In genomic region chr12:80407824-80408223, GRCm38 (mm10) we compare ENCODE assay signal across 10 mouse cellular contexts. TPM values are rescaled to one million over a fixed set of nuclear protein-coding genes. Genes with fewer than 3 reads are reported as not detected.
DNase-seq lines count a peak whose midpoint lies in the region; ATAC-seq and TF ChIP-seq lines count a peak whose summit lies in the region.
"Had no signal": no experiment of that assay in that cellular context is flagged by ENCODE, and none has a peak within 500 bp of the region (broad histone marks: within the 10 kb centered on the region; RNA-seq: fewer than 3 reads in every experiment).

No protein-coding gene starts in this region.

- 0 out of 2 replicates have a peak, but pooled peaks cover 3% of the 10 kb centered on the region for H3K4me1 ChIP-seq in E14TG2a.4 (replicated peaks; ENCODE audit: low read depth, low read length)
- no peaks in the 10 kb centered on the region for H3K4me1 ChIP-seq in embryonic facial prominence, embryonic 11.5 days (ENCODE audit: control insufficient read depth, insufficient read depth, low read length)
- no peaks in the 10 kb centered on the region for H3K4me1 ChIP-seq in thymus, adult 2 months (replicated peaks; ENCODE audit: control insufficient read depth, insufficient read depth, low read length)
- H3K4me1 ChIP-seq: embryonic facial prominence, embryonic 15.5 days had no signal

- DNase-seq in heart, postnatal 10 days = peak; percentile 33 to 56
- no peak for DNase-seq in heart, postnatal 25 days (ENCODE audit: low spot score)
- peak; percentile 48 for DNase-seq in 3134 (ENCODE audit: extremely low read depth, insufficient read length, low spot score)
- DNase-seq in embryonic facial prominence, embryonic 11.5 days (ENCODE audit: low spot score) = peak; percentile 62
- DNase-seq in lung, postnatal 25 days (ENCODE audit: low spot score) = peak; percentile 19
- peak; percentile 73 for DNase-seq in thymus, adult 2 months
- no peak for DNase-seq in ovary, adult 18-20 months (ENCODE audit: low spot score)

- no peak overlapping the region for H3K4me3 ChIP-seq in E14TG2a.4 (replicated peaks; ENCODE audit: low read length)
- no peak overlapping the region for H3K4me3 ChIP-seq in embryonic facial prominence, embryonic 11.5 days (ENCODE audit: low read depth, low read length)
- H3K4me3 ChIP-seq in thymus, adult 2 months (ENCODE audit: control insufficient read depth, insufficient read depth, low read length) = no peak overlapping the region
- H3K4me3 ChIP-seq: embryonic facial prominence, embryonic 15.5 days had no signal

- peaks cover 4% of the 10 kb centered on the region for H3K9me3 ChIP-seq in E14TG2a.4 (ENCODE audit: low read length)
- H3K9me3 ChIP-seq in embryonic facial prominence, embryonic 11.5 days (replicated peaks; ENCODE audit: control insufficient read depth, low read length) = no peaks in the 10 kb centered on the region
- H3K9me3 ChIP-seq: embryonic facial prominence, embryonic 15.5 days had no signal

- intact Hi-C loops in heart, postnatal 10 days (cut with DNase I) = no loop called here
- intact Hi-C loops in heart, postnatal 25 days (cut with DNase I) = no loop called here

- 59% methylated on average over 3 of the region's 3 CpGs for whole genome bisulfite sequencing in embryonic facial prominence, embryonic 11.5 days
- 71% methylated on average over 3 of the region's 3 CpGs for WGBS in thymus, adult 2 months

- no peak for ATAC-seq in embryonic facial prominence, embryonic 11.5 days (replicated peaks; ENCODE audit: insufficient number of reproducible peaks, low FRiP score, low TSS enrichment, low read depth)

- no peak overlapping the region for H3K9ac ChIP-seq in embryonic facial prominence, embryonic 11.5 days (replicated peaks; ENCODE audit: low read length)
- H3K9ac ChIP-seq: embryonic facial prominence, embryonic 15.5 days had no signal

- no peak for TF ChIP-seq POLR2A in thymus, adult 2 months (IDR thresholded peaks at IDR 0.05; ENCODE audit: control insufficient read depth, extremely low read depth, insufficient read depth, low read length, poor library complexity)

- peak; percentile 90 for TF ChIP-seq CTCF in E14TG2a.4 (conservative IDR thresholded peaks at IDR 0.05; ENCODE audit: low read length)
- no peak for TF ChIP-seq CTCF in thymus, adult 2 months (IDR thresholded peaks at IDR 0.05; ENCODE audit: borderline replicate concordance, control insufficient read depth, extremely low read depth, insufficient read depth, low read length, poor library complexity)

- H3K27ac ChIP-seq in embryonic facial prominence, embryonic 11.5 days (replicated peaks; ENCODE audit: low read depth, low read length) = no peak overlapping the region
- H3K27ac ChIP-seq in thymus, adult 2 months (ENCODE audit: control insufficient read depth, insufficient read depth, low read length) = no peak overlapping the region
- H3K27ac ChIP-seq: embryonic facial prominence, embryonic 15.5 days; macrophage had no signal

- H3K27me3 ChIP-seq in E14TG2a.4 (ENCODE audit: insufficient read depth, low read length) = no peaks in the 10 kb centered on the region
- H3K27me3 ChIP-seq in embryonic facial prominence, embryonic 11.5 days (ENCODE audit: control insufficient read depth, insufficient read depth, low read length) = no peaks in the 10 kb centered on the region
- no peaks in the 10 kb centered on the region for H3K27me3 ChIP-seq in thymus, adult 2 months (ENCODE audit: control insufficient read depth, insufficient read depth, low read length)
- H3K27me3 ChIP-seq: embryonic facial prominence, embryonic 15.5 days had no signal

- H3K4me2 ChIP-seq in embryonic facial prominence, embryonic 11.5 days (ENCODE audit: low read depth, low read length) = no peak overlapping the region
- H3K4me2 ChIP-seq: embryonic facial prominence, embryonic 15.5 days had no signal

- H3K36me3 ChIP-seq in E14TG2a.4 (ENCODE audit: insufficient read depth, low read length) = peaks cover 8% of the 10 kb centered on the region; the same call in 1 of the 2 replicates
- H3K36me3 ChIP-seq in embryonic facial prominence, embryonic 11.5 days (replicated peaks; ENCODE audit: control insufficient read depth, insufficient read depth, low read depth, low read length) = no peaks in the 10 kb centered on the region; the same call in 1 of the 2 replicates
- H3K36me3 ChIP-seq in thymus, adult 2 months (ENCODE audit: control insufficient read depth, insufficient read depth, low read length) = peaks cover 6% of the 10 kb centered on the region; the same call in 1 of the 2 replicates

RNA-seq across cellular contexts. Expression of gene Dcaf5, which starts 28.6 kb away (rescaled TPM):
- 10 to 100 TPM; 34.0 to 42.4 TPM for total RNA-seq in heart, postnatal 10 days (2021)
- total RNA-seq in heart, postnatal 25 days (2021) = 10 to 100 TPM; 33.0 to 35.4 TPM
- polyA plus RNA-seq in embryonic facial prominence, embryonic 11.5 days (2014; fragmentation: Nextera tagmentation; extraction: Ambion mirVana) = 10.1 and 11.5 TPM in 2 replicates
- polyA plus RNA-seq in thymus, adult 2 months (2012; rRNA removed) = 31.9 and 34.8 TPM in 2 replicates

RNA-seq across cellular contexts. Expression of gene Exd2, which starts 55.1 kb away (rescaled TPM):
- 10 to 100 TPM; 12.8 to 13.3 TPM for total RNA-seq in heart, postnatal 10 days (2021)
- 10 to 100 TPM; 14.3 to 14.4 TPM for total RNA-seq in heart, postnatal 25 days (2021)
- 34.9 and 36.2 TPM in 2 replicates for polyA plus RNA-seq in embryonic facial prominence, embryonic 11.5 days (2014; fragmentation: Nextera tagmentation; extraction: Ambion mirVana)
- polyA plus RNA-seq in thymus, adult 2 months (2012; rRNA removed) = 18.7 and 19.6 TPM in 2 replicates

Comparison
In these comparisons a context has a peak if more than half of its experiments do, and no peak if none do; other contexts are left out.
1. DNase-seq: peak in heart, postnatal 10 days (2 of 2), 3134 (single experiment), embryonic facial prominence, embryonic 11.5 days (single experiment), lung, postnatal 25 days (single experiment) and thymus, adult 2 months (single experiment); none in heart, postnatal 25 days (single experiment) and ovary, adult 18-20 months (single experiment).